Mouse (Mus musculus): ENCODE measurements around the gene Camk1. TPM values are rescaled to one million over a fixed set of nuclear protein-coding genes. Genes with fewer than 3 reads are reported as not detected.

Camk1 gene
- polyA plus RNA-seq, 1 experiment from 2014 or later: 50.8 TPM

DNA sequence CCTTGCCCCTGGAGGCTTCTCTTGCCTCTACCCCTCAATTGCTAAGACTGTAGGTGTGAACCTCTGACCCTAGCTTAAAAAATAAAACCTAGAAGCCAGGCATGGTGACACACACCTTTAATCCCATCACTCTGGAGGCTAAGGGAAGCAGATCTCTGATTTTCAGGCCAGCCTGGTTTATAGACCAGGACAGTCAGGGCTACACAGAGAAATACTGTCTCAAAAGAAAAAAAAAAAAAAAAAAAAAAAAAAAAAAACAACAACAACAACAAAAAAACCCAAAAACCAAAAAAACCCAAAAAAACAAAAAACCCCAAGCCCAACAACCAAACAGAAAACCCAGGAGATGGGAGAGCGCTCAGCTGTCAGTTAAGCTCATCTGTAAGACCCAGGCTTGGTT is 23.8 kb upstream of the Camk1 start:
- Histone ChIP-seq H3K4me2 (ENCODE audit: low read depth) (no peak overlapping the region), H3K36me3 (ENCODE audit: control insufficient read depth, insufficient read depth, low read length) (peaks cover 5% of the 10 kb centered on the region), H3K4me3 (ENCODE audit: low read depth, low read length) (no peak overlapping the region), H3K27me3 (ENCODE audit: control insufficient read depth, insufficient read depth, low read length) (no peaks in the 10 kb centered on the region), H3K4me1 (ENCODE audit: control insufficient read depth, insufficient read depth, low read length) (no peaks in the 10 kb centered on the region), H3K9me3 (ENCODE audit: control insufficient read depth, low read length) (no peaks in the 10 kb centered on the region), H3K27ac (ENCODE audit: low read depth, low read length) (no peak overlapping the region), H3K9ac (ENCODE audit: low read length) (no peak overlapping the region)
- ATAC-seq (ENCODE audit: insufficient read depth, low FRiP score, low TSS enrichment) (no peak), DNase-seq (ENCODE audit: low spot score) (no peak)
- WGBS: 100% methylated on average over 1 of the region's 1 CpGs

DNA sequence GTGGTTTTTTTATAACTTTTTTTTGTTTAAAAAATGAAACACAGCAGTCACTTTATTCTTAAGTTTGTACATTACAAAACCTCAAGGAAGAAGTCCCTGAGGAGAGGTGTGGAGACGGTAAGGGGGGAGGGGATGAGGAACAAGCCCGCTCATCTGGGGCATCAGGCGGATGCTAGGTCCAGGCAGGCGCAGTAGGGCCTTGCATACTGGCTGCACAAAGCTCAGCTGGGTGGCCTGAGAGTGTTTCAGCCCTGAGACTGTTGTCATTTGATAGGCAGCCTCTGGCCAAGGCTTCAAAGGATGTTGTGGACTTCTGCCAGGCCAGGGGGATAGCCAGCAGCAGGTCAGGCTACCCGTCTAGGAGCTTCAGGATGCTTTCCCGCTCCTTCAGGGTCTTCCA is 22.9 kb upstream of the Camk1 start:
- H3K36me3 ChIP-seq (ENCODE audit: control insufficient read depth, insufficient read depth, low read length): peaks cover 3% of the 10 kb centered on the region
- H3K4me2 ChIP-seq (ENCODE audit: low read depth): no peak overlapping the region
- no peaks in the 10 kb centered on the region for H3K9me3 ChIP-seq (ENCODE audit: control insufficient read depth, low read length)
- ATAC-seq (ENCODE audit: insufficient read depth, low FRiP score, low TSS enrichment): no peak
- 95% methylated on average over 6 of the region's 6 CpGs for WGBS
- H3K9ac ChIP-seq (ENCODE audit: low read length): no peak overlapping the region
- no peak overlapping the region for H3K27ac ChIP-seq (ENCODE audit: low read depth, low read length)
- H3K27me3 ChIP-seq (ENCODE audit: control insufficient read depth, insufficient read depth, low read length): no peaks in the 10 kb centered on the region
- H3K4me3 ChIP-seq (ENCODE audit: low read depth, low read length): no peak overlapping the region
- no peak for DNase-seq (ENCODE audit: low spot score)
- H3K4me1 ChIP-seq (ENCODE audit: control insufficient read depth, insufficient read depth, low read length): no peaks in the 10 kb centered on the region

DNA sequence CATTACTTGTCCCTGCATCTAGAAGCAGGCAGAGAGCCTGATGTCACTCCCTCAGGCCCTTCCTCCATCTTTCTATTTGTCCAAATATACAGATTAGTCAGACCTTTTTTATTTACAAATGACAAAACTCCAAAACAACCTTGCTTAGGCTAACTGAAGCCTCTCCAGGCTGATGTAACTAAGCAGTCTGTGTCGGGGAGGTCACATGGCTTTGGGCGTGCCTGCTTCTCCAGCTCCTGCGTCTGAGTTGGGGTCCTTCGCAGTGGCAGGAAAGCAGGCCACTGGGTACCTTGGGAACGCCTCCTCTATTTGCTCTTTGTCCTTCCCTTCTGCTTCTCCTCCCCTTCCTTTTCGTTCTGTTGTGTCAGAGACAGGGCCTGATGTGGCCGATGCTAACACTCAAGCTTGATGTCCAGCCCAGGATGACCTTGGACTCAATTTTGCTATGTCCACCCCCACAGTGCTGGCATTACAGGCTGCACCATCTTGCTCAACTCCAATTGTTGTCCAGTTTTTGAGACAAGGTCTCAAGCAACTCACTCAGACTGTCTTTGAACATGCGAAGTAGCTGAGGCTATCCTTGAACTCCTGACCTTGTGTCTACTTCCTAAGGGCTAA is 20.8 kb upstream of the Camk1 start:
- Histone ChIP-seq H3K27me3 (ENCODE audit: control insufficient read depth, insufficient read depth, low read length) (no peaks in the 10 kb centered on the region), H3K9me3 (ENCODE audit: control insufficient read depth, low read length) (no peaks in the 10 kb centered on the region), H3K36me3 (ENCODE audit: control insufficient read depth, insufficient read depth, low read length) (no peaks in the 10 kb centered on the region; the same call in 1 of the 2 replicates), H3K4me1 (ENCODE audit: control insufficient read depth, insufficient read depth, low read length) (no peaks in the 10 kb centered on the region), H3K4me2 (ENCODE audit: low read depth) (no peak overlapping the region), H3K27ac (ENCODE audit: low read depth, low read length) (no peak overlapping the region), H3K9ac (ENCODE audit: low read length) (no peak overlapping the region), H3K4me3 (ENCODE audit: low read depth, low read length) (no peak overlapping the region)
- no peak for DNase-seq (ENCODE audit: low spot score)
- 69% methylated on average over 8 of the region's 8 CpGs for WGBS
- no peak for ATAC-seq (ENCODE audit: insufficient read depth, low FRiP score, low TSS enrichment)

DNA sequence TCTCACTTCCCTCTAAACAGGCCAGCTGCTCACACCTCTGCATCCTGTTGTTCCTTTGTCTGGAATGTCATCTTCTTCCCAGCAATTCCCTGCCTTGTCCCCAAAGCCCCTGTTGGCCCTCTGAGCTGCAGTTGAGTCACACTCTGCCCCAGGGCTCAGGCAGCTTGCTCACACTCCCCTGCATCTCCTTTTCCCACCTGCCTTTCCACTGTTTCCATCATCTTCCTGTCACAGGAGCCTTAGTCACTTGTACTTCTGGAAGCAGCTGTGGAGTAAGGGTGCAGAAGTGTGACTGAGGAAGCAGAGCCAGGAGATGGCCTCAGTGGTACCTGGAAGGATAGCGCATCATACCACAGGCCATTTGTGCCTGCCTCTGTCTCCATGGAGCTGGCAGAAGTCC is 18.5 kb upstream of the Camk1 start:
- Histone ChIP-seq H3K27ac (ENCODE audit: low read depth, low read length) (no peak overlapping the region), H3K4me1 (ENCODE audit: control insufficient read depth, insufficient read depth, low read length) (no peaks in the 10 kb centered on the region), H3K27me3 (ENCODE audit: control insufficient read depth, insufficient read depth, low read length) (no peaks in the 10 kb centered on the region), H3K4me3 (ENCODE audit: low read depth, low read length) (no peak overlapping the region), H3K36me3 (ENCODE audit: control insufficient read depth, insufficient read depth, low read length) (no peaks in the 10 kb centered on the region; the same call in 1 of the 2 replicates), H3K9me3 (ENCODE audit: control insufficient read depth, low read length) (no peaks in the 10 kb centered on the region), H3K9ac (ENCODE audit: low read length) (no peak overlapping the region), H3K4me2 (ENCODE audit: low read depth) (no peak overlapping the region)
- 89% methylated on average over 1 of the region's 1 CpGs for WGBS
- ATAC-seq (ENCODE audit: insufficient read depth, low FRiP score, low TSS enrichment) (no peak), DNase-seq (ENCODE audit: low spot score) (no peak)

DNA sequence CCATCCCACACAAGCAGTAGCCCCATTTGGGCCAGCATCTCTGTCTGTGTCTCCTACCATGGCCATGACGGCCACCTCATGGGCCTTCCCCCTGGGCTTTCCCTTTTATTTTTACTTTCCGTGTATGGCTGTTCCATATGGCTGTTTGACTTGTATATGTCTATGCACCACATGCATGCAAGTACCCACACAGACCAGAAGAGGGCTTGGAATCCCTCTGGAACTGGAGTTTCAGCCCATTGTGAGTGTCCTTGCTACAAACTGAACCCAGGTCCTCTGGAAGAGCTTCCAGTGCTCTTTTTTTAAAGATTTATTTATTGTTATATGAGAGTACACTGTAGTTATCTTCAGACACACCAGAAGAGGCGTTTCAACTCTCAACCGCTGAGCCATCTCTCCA is 17.7 kb upstream of the Camk1 start:
- no peak overlapping the region for H3K4me2 ChIP-seq (ENCODE audit: low read depth)
- DNase-seq (ENCODE audit: low spot score) (no peak), ATAC-seq (ENCODE audit: insufficient read depth, low FRiP score, low TSS enrichment) (no peak)
- no peaks in the 10 kb centered on the region for H3K27me3 ChIP-seq (ENCODE audit: control insufficient read depth, insufficient read depth, low read length)
- 76% methylated on average over 4 of the region's 4 CpGs for WGBS
- H3K9ac ChIP-seq (ENCODE audit: low read length): no peak overlapping the region
- H3K4me3 ChIP-seq (ENCODE audit: low read depth, low read length): no peak overlapping the region
- no peaks in the 10 kb centered on the region for H3K4me1 ChIP-seq (ENCODE audit: control insufficient read depth, insufficient read depth, low read length)
- H3K27ac ChIP-seq (ENCODE audit: low read depth, low read length): no peak overlapping the region
- H3K9me3 ChIP-seq (ENCODE audit: control insufficient read depth, low read length): no peaks in the 10 kb centered on the region
- no peaks in the 10 kb centered on the region for H3K36me3 ChIP-seq (ENCODE audit: control insufficient read depth, insufficient read depth, low read length)

DNA sequence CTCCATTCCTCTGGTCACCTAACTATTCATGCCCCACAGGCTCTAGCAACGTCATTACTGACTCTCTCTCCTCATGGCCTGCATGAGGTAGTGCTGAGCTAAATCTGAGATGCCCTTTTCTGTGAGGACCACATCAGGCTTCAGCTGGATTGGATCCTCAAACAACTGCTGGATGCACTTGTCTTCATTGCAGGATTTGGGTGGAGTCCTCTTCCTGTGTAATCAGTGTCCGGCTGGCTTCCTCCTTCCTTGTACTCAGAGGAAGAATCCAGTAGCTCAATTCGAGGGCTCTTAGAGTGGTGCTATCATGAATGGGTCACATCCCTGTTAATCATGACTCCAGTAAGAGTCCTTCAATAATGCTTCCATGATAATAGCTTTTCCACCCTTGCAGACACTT is 9.9 kb upstream of the Camk1 start:
- DNase-seq (ENCODE audit: low spot score) (no peak), ATAC-seq (ENCODE audit: insufficient read depth, low FRiP score, low TSS enrichment) (no peak)
- no peaks in the 10 kb centered on the region for H3K4me1 ChIP-seq (ENCODE audit: control insufficient read depth, insufficient read depth, low read length)
- H3K9me3 ChIP-seq (ENCODE audit: control insufficient read depth, low read length): no peaks in the 10 kb centered on the region
- 68% methylated on average over 3 of the region's 3 CpGs for WGBS
- H3K27ac ChIP-seq (ENCODE audit: low read depth, low read length): no peak overlapping the region
- no peak overlapping the region for H3K4me2 ChIP-seq (ENCODE audit: low read depth)
- H3K36me3 ChIP-seq (ENCODE audit: control insufficient read depth, insufficient read depth, low read length): no peaks in the 10 kb centered on the region
- no peak overlapping the region for H3K9ac ChIP-seq (ENCODE audit: low read length)
- H3K27me3 ChIP-seq (ENCODE audit: control insufficient read depth, insufficient read depth, low read length): no peaks in the 10 kb centered on the region
- no peak overlapping the region for H3K4me3 ChIP-seq (ENCODE audit: low read depth, low read length)

DNA sequence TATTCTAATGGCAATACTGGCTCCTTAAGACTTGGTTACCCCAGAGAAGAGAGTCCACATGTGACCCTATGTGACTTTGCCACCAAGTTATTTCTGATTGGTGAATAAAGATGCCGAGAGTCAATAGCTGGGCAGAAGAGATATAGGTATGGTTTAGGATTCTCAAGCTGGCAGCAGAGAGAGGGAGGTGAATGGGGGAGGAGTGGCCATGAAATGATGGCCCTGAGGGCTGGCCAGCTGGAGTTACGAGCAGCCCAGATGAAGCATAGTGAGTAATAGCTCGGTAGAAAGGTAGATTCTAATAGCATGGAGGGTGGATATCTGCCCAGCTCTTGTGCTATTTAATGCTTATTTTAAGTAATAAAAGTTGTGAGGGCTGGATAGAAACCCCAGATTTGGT is 9.0 kb upstream of the Camk1 start:
- no peak overlapping the region for H3K4me2 ChIP-seq (ENCODE audit: low read depth)
- DNase-seq (ENCODE audit: low spot score): no peak
- 79% methylated on average over 3 of the region's 3 CpGs for WGBS

DNA sequence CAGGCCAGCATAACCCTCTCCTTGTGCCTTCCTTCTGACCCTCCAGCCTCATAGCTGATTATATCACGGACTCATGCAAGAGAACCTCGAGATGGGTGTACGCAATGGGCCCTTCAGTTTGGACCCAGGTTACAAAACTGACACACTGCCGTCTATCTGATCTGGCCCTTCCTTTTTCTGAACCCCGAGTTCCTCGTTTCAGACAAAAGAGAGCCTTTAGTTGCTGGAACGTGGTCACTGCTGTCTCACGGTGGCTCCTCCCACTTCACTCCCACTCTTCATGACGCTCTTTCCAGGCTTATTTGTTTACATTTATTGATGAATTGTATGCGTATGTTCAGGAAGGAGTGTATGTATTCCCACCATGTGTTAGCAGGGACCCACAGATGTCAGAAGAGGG is 7.9 kb upstream of the Camk1 start:
- ATAC-seq (ENCODE audit: insufficient read depth, low FRiP score, low TSS enrichment) (no peak), DNase-seq (ENCODE audit: low spot score) (no peak)
- H3K4me2 ChIP-seq (ENCODE audit: low read depth): no peak overlapping the region
- no peak overlapping the region for H3K9ac ChIP-seq (ENCODE audit: low read length)
- H3K4me1 ChIP-seq (ENCODE audit: control insufficient read depth, insufficient read depth, low read length): no peaks in the 10 kb centered on the region
- H3K9me3 ChIP-seq (ENCODE audit: control insufficient read depth, low read length): no peaks in the 10 kb centered on the region
- no peaks in the 10 kb centered on the region for H3K27me3 ChIP-seq (ENCODE audit: control insufficient read depth, insufficient read depth, low read length)
- no peak overlapping the region for H3K27ac ChIP-seq (ENCODE audit: low read depth, low read length)
- H3K36me3 ChIP-seq (ENCODE audit: control insufficient read depth, insufficient read depth, low read length): no peaks in the 10 kb centered on the region
- WGBS: 75% methylated on average over 10 of the region's 10 CpGs
- no peak overlapping the region for H3K4me3 ChIP-seq (ENCODE audit: low read depth, low read length)

More for the DNA sequence above, 9.0 kb upstream of the Camk1 start:
- Histone ChIP-seq H3K9ac (ENCODE audit: low read length) (no peak overlapping the region), H3K4me3 (ENCODE audit: low read depth, low read length) (no peak overlapping the region), H3K27me3 (ENCODE audit: control insufficient read depth, insufficient read depth, low read length) (no peaks in the 10 kb centered on the region), H3K4me1 (ENCODE audit: control insufficient read depth, insufficient read depth, low read length) (no peaks in the 10 kb centered on the region), H3K9me3 (ENCODE audit: control insufficient read depth, low read length) (no peaks in the 10 kb centered on the region), H3K27ac (ENCODE audit: low read depth, low read length) (no peak overlapping the region), H3K36me3 (ENCODE audit: control insufficient read depth, insufficient read depth, low read length) (no peaks in the 10 kb centered on the region)
- no peak for ATAC-seq (ENCODE audit: insufficient read depth, low FRiP score, low TSS enrichment)

DNA sequence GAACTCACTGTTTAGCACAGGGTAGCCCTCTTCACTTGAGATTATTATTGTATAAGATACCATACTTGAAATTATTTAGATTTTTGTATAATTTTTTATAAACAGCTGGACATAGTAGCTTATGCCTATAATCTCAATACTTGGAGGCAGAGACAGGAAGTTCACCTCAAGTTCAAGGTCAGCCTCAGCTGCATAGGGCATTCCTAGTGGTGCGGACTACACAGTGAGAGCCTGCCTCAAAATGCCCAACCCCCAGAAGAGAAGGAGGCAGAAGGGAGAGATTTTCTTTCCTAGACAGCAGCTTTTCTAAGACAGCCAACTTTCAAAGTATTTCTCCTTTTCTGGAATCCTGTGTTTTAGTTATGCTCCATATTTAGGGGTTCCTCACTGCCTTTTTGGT is 7.4 kb upstream of the Camk1 start:
- DNase-seq (ENCODE audit: low spot score) (no peak), ATAC-seq (ENCODE audit: insufficient read depth, low FRiP score, low TSS enrichment) (no peak)
- H3K9ac ChIP-seq (ENCODE audit: low read length): no peak overlapping the region
- H3K27me3 ChIP-seq (ENCODE audit: control insufficient read depth, insufficient read depth, low read length): no peaks in the 10 kb centered on the region
- no peak overlapping the region for H3K4me2 ChIP-seq (ENCODE audit: low read depth)
- H3K4me1 ChIP-seq (ENCODE audit: control insufficient read depth, insufficient read depth, low read length): no peaks in the 10 kb centered on the region
- H3K4me3 ChIP-seq (ENCODE audit: low read depth, low read length): no peak overlapping the region
- 95% methylated on average over 1 of the region's 1 CpGs for WGBS
- H3K9me3 ChIP-seq (ENCODE audit: control insufficient read depth, low read length): no peaks in the 10 kb centered on the region
- H3K36me3 ChIP-seq (ENCODE audit: control insufficient read depth, insufficient read depth, low read length): no peaks in the 10 kb centered on the region
- no peak overlapping the region for H3K27ac ChIP-seq (ENCODE audit: low read depth, low read length)
